Mouse (Mus musculus) MEL (cell line): ENCODE data around the gene Acap1. TPM values are rescaled to one million over a fixed set of nuclear protein-coding genes. Genes with fewer than 3 reads are reported as not detected.

Experiments
- DNase-seq: peaks from one replicate; pipeline ENCODE4 v3.0.0; 2011; ENCODE audit warnings: low read depth, low spot score
- H3K27ac ChIP-seq: 2 replicates; pipeline ENCODE4 v1.5.1; 2012; ENCODE audit warnings: low read depth, mild to moderate bottlenecking, control low read depth, low read length, moderate library complexity; ENCODE audit not compliant: control insufficient read depth
- H3K27me3 ChIP-seq, 2 experiments: fragments of 150-350 bp in 1 of 2; sonication (generic) in 1 of 2; 2 replicates each; pipeline ENCODE4 v1.6.1; 2012; ENCODE audit warnings: low read length in 2 of 2, mild to moderate bottlenecking in 2 of 2, improper control_type of control experiment in 1 of 2, moderate library complexity in 1 of 2; ENCODE audit not compliant: insufficient read depth in 2 of 2, control insufficient read depth in 1 of 2
- H3K36me3 ChIP-seq, 2 experiments: 2 replicates each; pipeline ENCODE4 v1.6.1; 2012 to 2014; ENCODE audit warnings: low read length in 2 of 2, improper control_type of control experiment in 1 of 2, inconsistent platforms in 1 of 2, mild to moderate bottlenecking in 1 of 2; ENCODE audit not compliant: insufficient read depth in 2 of 2, control insufficient read depth in 1 of 2
- H3K4me1 ChIP-seq, 2 experiments: fragments of 150-350 bp in 1 of 2; sonication (generic) in 1 of 2; 2 replicates each; pipeline ENCODE4 v1.6.1; 2012; ENCODE audit warnings: low read length in 2 of 2, improper control_type of control experiment in 1 of 2, mild to moderate bottlenecking in 1 of 2; ENCODE audit not compliant: insufficient read depth in 2 of 2, control insufficient read depth in 1 of 2
- H3K4me3 ChIP-seq, 2 experiments: fragments of 150-350 bp in 1 of 2; sonication (generic) in 1 of 2; 2 replicates each; pipeline ENCODE4 v1.5.1; 2012; ENCODE audit warnings: low read depth in 2 of 2, low read length in 2 of 2, mild to moderate bottlenecking in 2 of 2, moderate library complexity in 2 of 2, control low read depth in 1 of 2, improper control_type of control experiment in 1 of 2; ENCODE audit not compliant: control insufficient read depth in 1 of 2, insufficient read depth in 1 of 2
- H3K79me2 ChIP-seq: 2 replicates; pipeline ENCODE4 v1.6.1; 2012; ENCODE audit warnings: mild to moderate bottlenecking, low read length, moderate library complexity; ENCODE audit not compliant: control insufficient read depth, poor library complexity, insufficient read depth
- H3K9ac ChIP-seq: 2 replicates; pipeline ENCODE4 v1.6.1; 2012; ENCODE audit warnings: low read depth, mild to moderate bottlenecking, control low read depth, low read length, moderate library complexity; ENCODE audit not compliant: control insufficient read depth, poor library complexity, severe bottlenecking
- H3K9me3 ChIP-seq: fragments of 150-350 bp; sonication (generic); replicated peaks from 2 replicates; pipeline ENCODE4 v1.6.1; 2012; ENCODE audit warnings: mild to moderate bottlenecking, low read length, improper control_type of control experiment, moderate library complexity; ENCODE audit not compliant: insufficient read depth
- BHLHE40 ChIP-seq: IDR thresholded peaks from 2 replicates; pipeline ENCODE4 v1.6.1; 2012; ENCODE audit warnings: low read depth, mild to moderate bottlenecking, inconsistent platforms, low read length, improper control_type of control experiment, borderline replicate concordance
- CHD1 ChIP-seq: IDR thresholded peaks from 2 replicates; pipeline ENCODE4 v1.6.1; 2012; ENCODE audit warnings: low read depth, mild to moderate bottlenecking, inconsistent platforms, low read length, improper control_type of control experiment
- CHD2 ChIP-seq: IDR thresholded peaks from 2 replicates; pipeline ENCODE4 v1.6.1; 2011; ENCODE audit warnings: low read length, improper control_type of control experiment
- ELF1 ChIP-seq: IDR thresholded peaks from 2 replicates; pipeline ENCODE4 v1.6.1; 2014; ENCODE audit warnings: low read depth, mild to moderate bottlenecking, inconsistent platforms, low read length, improper control_type of control experiment, moderate library complexity
- EP300 ChIP-seq, 2 experiments: IDR thresholded peaks; 2 replicates each; pipeline ENCODE4 v1.6.1; 2011; ENCODE audit warnings: improper control_type of control experiment in 2 of 2, low read length in 2 of 2, low read depth in 1 of 2, mild to moderate bottlenecking in 1 of 2
- GABPA ChIP-seq: IDR thresholded peaks from 2 replicates; pipeline ENCODE4 v1.6.1; 2012; ENCODE audit warnings: low read depth, mild to moderate bottlenecking, inconsistent platforms, low read length, improper control_type of control experiment, moderate library complexity
- JUND ChIP-seq: IDR thresholded peaks from 2 replicates; pipeline ENCODE4 v1.6.1; 2011; ENCODE audit warnings: low read depth, mild to moderate bottlenecking, improper control_type of control experiment, low read length
- KAT2A ChIP-seq: conservative IDR thresholded peaks from 2 replicates; pipeline ENCODE4 v1.6.1; 2012; ENCODE audit warnings: low read depth, low read length, improper control_type of control experiment, inconsistent platforms
- MAZ ChIP-seq: IDR thresholded peaks from 2 replicates; pipeline ENCODE4 v1.6.1; 2012; ENCODE audit warnings: low read depth, mild to moderate bottlenecking, inconsistent platforms, low read length, improper control_type of control experiment
- MEF2A ChIP-seq: IDR thresholded peaks from 2 replicates; pipeline ENCODE4 v1.6.1; 2014; ENCODE audit warnings: low read depth, mild to moderate bottlenecking, inconsistent platforms, low read length, improper control_type of control experiment; ENCODE audit not compliant: poor library complexity, insufficient replicate concordance, severe bottlenecking; ENCODE audit errors: extremely low read depth
- NELFE ChIP-seq: IDR thresholded peaks from 2 replicates; pipeline ENCODE4 v1.6.1; 2011; ENCODE audit warnings: low read depth, low read length, improper control_type of control experiment
- POLR2A ChIP-seq, 2 experiments: IDR thresholded peaks; 2 replicates each; pipeline ENCODE4 v1.6.1; 2011 to 2012; ENCODE audit warnings: low read length in 2 of 2, mild to moderate bottlenecking in 2 of 2, control low read depth in 1 of 2, improper control_type of control experiment in 1 of 2, low read depth in 1 of 2, moderate library complexity in 1 of 2; ENCODE audit not compliant: control insufficient read depth in 1 of 2, insufficient read depth in 1 of 2, poor library complexity in 1 of 2
- POLR2AphosphoS2 ChIP-seq: IDR thresholded peaks from 2 replicates; pipeline ENCODE4 v1.6.1; 2011; ENCODE audit warnings: low read length, improper control_type of control experiment
- POLR2AphosphoS5 ChIP-seq: IDR thresholded peaks from 2 replicates; pipeline ENCODE4 v1.6.1; 2012; ENCODE audit warnings: low read depth, borderline replicate concordance, mild to moderate bottlenecking, inconsistent platforms, low read length, moderate library complexity, mixed read lengths
- SMC3 ChIP-seq: IDR thresholded peaks from 2 replicates; pipeline ENCODE4 v1.6.1; 2011; ENCODE audit warnings: low read depth, low read length, improper control_type of control experiment
- TAL1 ChIP-seq: IDR thresholded peaks from 2 replicates; pipeline ENCODE4 v1.6.1; 2012; ENCODE audit warnings: mild to moderate bottlenecking, inconsistent platforms, low read length, moderate library complexity, mixed read lengths
- TBP ChIP-seq: IDR thresholded peaks from 2 replicates; pipeline ENCODE4 v1.8.0; 2011; ENCODE audit warnings: low read depth, low read length, improper control_type of control experiment
- TCF12 ChIP-seq: IDR thresholded peaks from 2 replicates; pipeline ENCODE4 v1.6.1; 2014; ENCODE audit warnings: low read depth, mild to moderate bottlenecking, inconsistent platforms, low read length, improper control_type of control experiment, moderate library complexity
- USF1 ChIP-seq: IDR thresholded peaks from 2 replicates; pipeline ENCODE4 v1.6.1; 2014; ENCODE audit warnings: low read depth, mild to moderate bottlenecking, inconsistent platforms, low read length, improper control_type of control experiment, moderate library complexity
- ZC3H11A ChIP-seq: IDR thresholded peaks from 2 replicates; pipeline ENCODE4 v1.6.1; 2012; ENCODE audit warnings: low read depth, mild to moderate bottlenecking, inconsistent platforms, low read length, improper control_type of control experiment
- ZMIZ1 ChIP-seq: IDR thresholded peaks from 2 replicates; pipeline ENCODE4 v1.6.1; 2012; ENCODE audit warnings: low read depth, mild to moderate bottlenecking, inconsistent platforms, low read length, improper control_type of control experiment, moderate library complexity
- polyA plus RNA-seq, 2 experiments: library from polyadenylated mRNA; stranded (reverse) in 1 of 2; unstranded in 1 of 2; fragments of >175 nt in 1 of 2; fragments of >200 nt in 1 of 2; gene quantifications; 2 replicates each; pipeline versions ENCODE4 v1.2.1 to v1.2.4; 2012; ENCODE audit warnings: low replicate concordance in 2 of 2, low read depth in 1 of 2; ENCODE audit not compliant: insufficient read length in 2 of 2, insufficient read depth in 1 of 2, missing spikeins in 1 of 2
- total RNA-seq: library from RNA; depleted of rRNA; stranded (reverse); fragments of 300-350 nt; gene quantifications from 2 replicates; pipeline ENCODE4 v1.2.3, GENCODE M21; 2012

Acap1 gene
- total and polyA plus RNA-seq, 3 experiments: 20.7 to 42.2 TPM; not detected in 1

DNA sequence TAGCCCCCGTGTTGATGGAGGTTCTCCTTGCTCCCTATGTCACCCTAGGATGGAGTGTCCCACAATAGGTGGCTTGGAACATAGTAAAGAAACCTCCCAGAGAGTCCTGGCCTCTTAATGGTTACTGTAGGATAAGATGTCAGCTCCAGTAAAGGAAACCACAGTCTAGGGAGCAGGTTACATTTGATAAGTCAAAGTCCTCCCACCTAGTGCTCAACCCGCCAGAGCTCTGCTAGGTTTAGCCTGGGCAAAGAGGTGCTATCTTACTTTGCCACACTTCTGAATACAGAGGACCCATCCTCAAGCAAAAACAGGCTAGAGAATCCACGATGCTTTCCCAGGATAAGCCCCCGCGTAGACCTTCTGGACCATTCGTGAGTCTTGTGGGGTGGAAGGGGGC lies 16.4 kb downstream of the Acap1 start (continued):
- TF ChIP-seq BHLHE40 (no peak), ELF1 (no peak), MAZ (no peak; the same call in 1 of the 2 replicates), POLR2AphosphoS5 (no peak), POLR2A (IDR thresholded peaks at IDR 0.05; ENCODE audit: control insufficient read depth in 1 of 2, insufficient read depth in 1 of 2, low read depth in 1 of 2, low read length in 2 of 2, poor library complexity in 1 of 2) (no peak), NELFE (no peak), USF1 (no peak), GABPA (no peak)
- TF ChIP-seq, all 39 proteins: peak for 9

DNA sequence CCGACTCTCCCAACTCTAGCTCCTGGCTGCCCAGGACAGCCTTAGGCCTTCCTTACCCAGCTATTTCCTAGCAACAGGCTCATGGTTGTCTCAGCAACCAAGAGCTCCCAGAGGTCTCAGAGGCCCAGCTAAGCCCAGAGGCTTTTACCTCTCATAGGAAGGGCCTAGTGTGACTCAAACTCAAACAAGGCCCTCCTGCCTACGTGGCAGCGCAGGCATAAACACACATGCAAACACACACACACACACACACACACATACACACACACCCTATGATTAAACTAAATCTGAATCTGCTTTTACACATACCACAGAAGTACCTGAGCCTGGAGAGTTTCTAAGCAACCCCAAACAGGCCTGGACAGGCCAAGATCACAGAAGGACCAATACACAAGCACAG lies 16.9 kb downstream of the Acap1 start:
- no peak overlapping the region for H3K9ac ChIP-seq
- H3K79me2 ChIP-seq: no peaks in the 10 kb centered on the region
- no peaks in the 10 kb centered on the region for H3K27me3 ChIP-seq
- no peak for DNase-seq
- no peaks in the 10 kb centered on the region for H3K9me3 ChIP-seq
- peak overlapping the region; percentile 39 for H3K27ac ChIP-seq
- peaks cover 11 to 57% of the 10 kb centered on the region in 2 experiments for H3K4me1 ChIP-seq
- peaks cover 0 to 33% of the 10 kb centered on the region in 2 experiments; a peak in 2 of 4 replicates for H3K36me3 ChIP-seq
- H3K4me3 ChIP-seq: no peak overlapping the region
- TF ChIP-seq CHD2 (no peak), ZMIZ1 (no peak), MEF2A (no peak), TBP (no peak), JUND (no peak), ELF1 (no peak), TAL1 (no peak), SMC3 (no peak), ZC3H11A (no peak), MAZ (no peak), POLR2A (IDR thresholded peaks at IDR 0.05; ENCODE audit: control insufficient read depth in 1 of 2, insufficient read depth in 1 of 2, low read depth in 1 of 2, low read length in 2 of 2, poor library complexity in 1 of 2) (no peak), EP300 (IDR thresholded peaks at IDR 0.05; ENCODE audit: low read depth in 1 of 2, low read length in 2 of 2) (no peak), POLR2AphosphoS2 (no peak), TCF12 (no peak), CHD1 (no peak), USF1 (no peak), KAT2A (no peak)
